Mouse (Mus musculus): ENCODE measurements around the gene Dennd6b. TPM values are rescaled to one million over a fixed set of nuclear protein-coding genes. Genes with fewer than 3 reads are reported as not detected.
A peak's percentile ranks its signal among the peaks of the same experiment; 100 is the strongest.

The Dennd6b gene
- total and polyA plus RNA-seq, 3 experiments: 4.1 to 9.1 (median 9.0) TPM

GRCm38 (mm10) chr15:89148496-89149270 lies 47.6 kb downstream of the Dennd6b start:
- Histone ChIP-seq H3K9ac (ENCODE audit: insufficient read depth, low read depth) (peak overlapping the region; percentile 68), H3K79me2 (replicated peaks; ENCODE audit: control insufficient read depth, extremely low read depth, insufficient read depth, poor library complexity, severe bottlenecking) (no peaks in the 10 kb centered on the region), H3K4me1 (ENCODE audit: control insufficient read depth in 1 of 2, insufficient read depth in 2 of 2) (peaks cover 14 to 25% of the 10 kb centered on the region in 2 experiments), H3K9me3 (replicated peaks; ENCODE audit: low read length) (no peaks in the 10 kb centered on the region), H3K4me3 (replicated peaks in 1 of 3; ENCODE audit: low read depth in 2 of 3, low read length in 2 of 3, poor library complexity in 1 of 3) (peak overlapping the region; percentile 56 to 94 (median 68)), H3K36me3 (replicated peaks in 1 of 2; ENCODE audit: control insufficient read depth in 1 of 2, insufficient read depth in 1 of 2, low read length in 1 of 2) (peaks cover 7 to 22% of the 10 kb centered on the region in 2 experiments), H3K4me2 (ENCODE audit: insufficient read depth, low read depth, poor library complexity, severe bottlenecking) (peak overlapping the region; percentile 97), H3K27ac (ENCODE audit: insufficient read depth, low read depth) (no peak overlapping the region), H3K27me3 (replicated peaks) (peaks cover 33% of the 10 kb centered on the region)
- in situ Hi-C loops (cut with MboI; ENCODE audit: low pct_ligation_motif_present, low pct_unique_long_range_greater_than_20kb, low sequenced_read_pairs) (no loop called here), dilution Hi-C loops (cut with MboI; ENCODE audit: extremely low pct_ligation_motif_present, extremely low pct_unique_long_range_greater_than_20kb, low sequenced_read_pairs) (no loop called here)
- no peak for DNase-seq (ENCODE audit: extremely low read depth)
- no peak for TF ChIP-seq NELFE (IDR thresholded peaks at IDR 0.05; ENCODE audit: low read depth, low read length)
- TF ChIP-seq ZKSCAN1 (IDR thresholded peaks at IDR 0.05; ENCODE audit: borderline replicate concordance, low read depth, low read length): no peak
- TF ChIP-seq JUND (conservative IDR thresholded peaks at IDR 0.05; ENCODE audit: low read depth, low read length): no peak
- no peak for TF ChIP-seq CHD2 (IDR thresholded peaks at IDR 0.05; ENCODE audit: low read length)
- TF ChIP-seq TBP (conservative IDR thresholded peaks at IDR 0.05; ENCODE audit: low read depth, low read length): no peak
- TF ChIP-seq ETS1 (conservative IDR thresholded peaks at IDR 0.05; ENCODE audit: low read depth, low read length): no peak
- no peak for TF ChIP-seq MAZ (IDR thresholded peaks at IDR 0.05; ENCODE audit: low read depth, low read length)
- TF ChIP-seq MYC (IDR thresholded peaks at IDR 0.05; ENCODE audit: low read depth, low read length): no peak
- TF ChIP-seq MAX (IDR thresholded peaks at IDR 0.05; ENCODE audit: low read length): no peak
- no peak for TF ChIP-seq RAD21 (IDR thresholded peaks at IDR 0.05; ENCODE audit: low read depth, low read length)
- no peak for TF ChIP-seq CTCF (conservative IDR thresholded peaks at IDR 0.05 in 1 of 2, IDR thresholded peaks at IDR 0.05 in 1 of 2; ENCODE audit: low read depth in 2 of 2, low read length in 2 of 2)
- no peak for TF ChIP-seq TCF12 (IDR thresholded peaks at IDR 0.05; ENCODE audit: low read depth, low read length)
- no peak for TF ChIP-seq PAX5 (IDR thresholded peaks at IDR 0.05; ENCODE audit: low read length)
- no peak for TF ChIP-seq UBTF (IDR thresholded peaks at IDR 0.05; ENCODE audit: low read depth, low read length)
- TF ChIP-seq MEF2A (IDR thresholded peaks at IDR 0.05; ENCODE audit: borderline replicate concordance, low read depth, low read length): no peak
- no peak for TF ChIP-seq USF2 (conservative IDR thresholded peaks at IDR 0.05; ENCODE audit: low read depth, low read length)
- TF ChIP-seq SMC3 (IDR thresholded peaks at IDR 0.05; ENCODE audit: low read depth, low read length): no peak
- no peak for TF ChIP-seq POLR2A (IDR thresholded peaks at IDR 0.05; ENCODE audit: low read depth, low read length)
- TF ChIP-seq E2F4 (IDR thresholded peaks at IDR 0.05; ENCODE audit: insufficient replicate concordance, low read depth, low read length): no peak
- no peak for TF ChIP-seq KAT2A (IDR thresholded peaks at IDR 0.05; ENCODE audit: insufficient replicate concordance, low read length)

GRCm38 (mm10) chr15:89147895-89148294 lies 48.4 kb downstream of the Dennd6b start:
- H3K27ac ChIP-seq (ENCODE audit: insufficient read depth, low read depth): no peak overlapping the region
- no peak overlapping the region for H3K9ac ChIP-seq (ENCODE audit: insufficient read depth, low read depth)
- H3K27me3 ChIP-seq (replicated peaks): peaks cover 32% of the 10 kb centered on the region
- in situ Hi-C loops (cut with MboI; ENCODE audit: low pct_ligation_motif_present, low pct_unique_long_range_greater_than_20kb, low sequenced_read_pairs): no loop called here
- TF ChIP-seq NRF1 (IDR thresholded peaks at IDR 0.05; ENCODE audit: low read depth, low read length): no peak
- no peak for TF ChIP-seq MAZ (IDR thresholded peaks at IDR 0.05; ENCODE audit: low read depth, low read length)
- TF ChIP-seq SMC3 (IDR thresholded peaks at IDR 0.05; ENCODE audit: low read depth, low read length): no peak
- no peak for TF ChIP-seq TCF12 (IDR thresholded peaks at IDR 0.05; ENCODE audit: low read depth, low read length)
- TF ChIP-seq RCOR1 (conservative IDR thresholded peaks at IDR 0.05; ENCODE audit: low read depth, low read length): no peak
- no peak for TF ChIP-seq USF1 (IDR thresholded peaks at IDR 0.05; ENCODE audit: low read depth, low read length)
- TF ChIP-seq IRF4 (IDR thresholded peaks at IDR 0.05; ENCODE audit: low read depth, low read length): no peak
- TF ChIP-seq CHD1 (IDR thresholded peaks at IDR 0.05; ENCODE audit: low read depth, low read length): no peak
- TF ChIP-seq POLR2A (IDR thresholded peaks at IDR 0.05; ENCODE audit: low read depth, low read length): no peak
- no peak for TF ChIP-seq E2F4 (IDR thresholded peaks at IDR 0.05; ENCODE audit: insufficient replicate concordance, low read depth, low read length)
- TF ChIP-seq RAD21 (IDR thresholded peaks at IDR 0.05; ENCODE audit: low read depth, low read length): no peak
- TF ChIP-seq UBTF (IDR thresholded peaks at IDR 0.05; ENCODE audit: low read depth, low read length): no peak
- TF ChIP-seq NELFE (IDR thresholded peaks at IDR 0.05; ENCODE audit: low read depth, low read length): no peak
- DNase-seq (ENCODE audit: extremely low read depth): no peak
- dilution Hi-C loops (cut with MboI; ENCODE audit: extremely low pct_ligation_motif_present, extremely low pct_unique_long_range_greater_than_20kb, low sequenced_read_pairs): no loop called here
- H3K9me3 ChIP-seq (replicated peaks; ENCODE audit: low read length): no peaks in the 10 kb centered on the region
- H3K4me2 ChIP-seq (ENCODE audit: insufficient read depth, low read depth, poor library complexity, severe bottlenecking): no peak overlapping the region
- peaks cover 14 to 30% of the 10 kb centered on the region in 2 experiments for H3K4me1 ChIP-seq (ENCODE audit: control insufficient read depth in 1 of 2, insufficient read depth in 2 of 2)
- H3K79me2 ChIP-seq (replicated peaks; ENCODE audit: control insufficient read depth, extremely low read depth, insufficient read depth, poor library complexity, severe bottlenecking): no peaks in the 10 kb centered on the region
- H3K4me3 ChIP-seq (replicated peaks in 1 of 3; ENCODE audit: low read depth in 2 of 3, low read length in 2 of 3, poor library complexity in 1 of 3): no peak overlapping the region
- peaks cover 7 to 27% of the 10 kb centered on the region in 2 experiments for H3K36me3 ChIP-seq (replicated peaks in 1 of 2; ENCODE audit: control insufficient read depth in 1 of 2, insufficient read depth in 1 of 2, low read length in 1 of 2)

Data from CH12.LX (cell line).